32 mouse cellular contexts compared by ENCODE assay signal in the genomic region with DNA sequence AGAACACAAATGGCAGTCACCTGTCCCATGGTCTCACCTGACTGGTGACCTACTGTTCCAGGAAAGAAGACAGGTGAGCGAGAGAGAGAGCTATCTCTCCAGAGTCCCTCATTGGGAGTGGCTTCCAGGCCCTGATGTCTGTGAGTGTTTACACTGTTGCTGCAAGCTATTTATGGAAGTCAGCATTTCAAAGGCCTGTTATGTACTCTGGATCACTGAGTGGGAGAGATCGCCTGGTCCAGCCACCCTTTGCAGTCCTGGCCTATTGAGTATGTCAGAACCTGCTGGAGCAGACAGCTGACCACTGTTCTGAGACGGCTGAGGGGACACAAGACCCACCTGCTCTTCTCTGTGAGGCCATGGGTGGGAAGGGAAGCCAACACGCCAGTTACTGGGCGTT.
DNase-seq lines count a peak whose midpoint lies in the region; ATAC-seq and TF ChIP-seq lines count a peak whose summit lies in the region.
"Had no signal": no experiment of that assay in that cellular context is flagged by ENCODE, and none has a peak within 500 bp of the region (broad histone marks: within the 10 kb centered on the region; RNA-seq: fewer than 3 reads in every experiment).

No protein-coding gene starts in this region.

- H3K4me2 ChIP-seq in embryonic facial prominence, embryonic 14.5 days (ENCODE audit: low read depth, low read length), result no peak overlapping the region
- H3K4me2 ChIP-seq in heart, embryonic 11.5 days, result no peak overlapping the region
- no peak overlapping the region for H3K4me2 ChIP-seq in heart, embryonic 16.5 days (ENCODE audit: low read depth, low read length)
- H3K4me2 ChIP-seq in lung, postnatal 0 days (replicated peaks; ENCODE audit: low read depth, low read length), result no peak overlapping the region
- H3K4me2 ChIP-seq: embryonic facial prominence, embryonic 15.5 days; forebrain, embryonic 12.5 days; hindbrain, embryonic 15.5 days; limb, embryonic 12.5 days; midbrain, embryonic 12.5 days; neural tube, embryonic 13.5 days had no signal

- H3K9me3 ChIP-seq in embryonic facial prominence, embryonic 14.5 days (ENCODE audit: control insufficient read depth, low read length), result no peaks in the 10 kb centered on the region
- H3K9me3 ChIP-seq in embryonic facial prominence, embryonic 10.5 days, result no peaks in the 10 kb centered on the region
- H3K9me3 ChIP-seq in heart, embryonic 11.5 days (replicated peaks; ENCODE audit: control insufficient read depth, low read length), result no peaks in the 10 kb centered on the region
- H3K9me3 ChIP-seq in heart, embryonic 16.5 days (replicated peaks; ENCODE audit: control insufficient read depth, low read length), result no peaks in the 10 kb centered on the region
- no peaks in the 10 kb centered on the region for H3K9me3 ChIP-seq in lung, postnatal 0 days (ENCODE audit: low read length)
- H3K9me3 ChIP-seq: embryonic facial prominence, embryonic 15.5 days; forebrain, embryonic 12.5 days; hindbrain, embryonic 10.5 days; hindbrain, embryonic 15.5 days; limb, embryonic 12.5 days; megakaryocyte, embryonic 14.5 days; midbrain, embryonic 12.5 days; neural tube, embryonic 13.5 days had no signal

- 85% methylated on average over 5 of the region's 5 CpGs for WGBS in embryonic facial prominence, embryonic 14.5 days
- WGBS in embryonic facial prominence, embryonic 10.5 days, result 92% methylated on average over 5 of the region's 5 CpGs
- WGBS in heart, embryonic 11.5 days (ENCODE audit: insufficient replicate concordance), result 70% methylated on average over 5 of the region's 5 CpGs
- 57% methylated on average over 5 of the region's 5 CpGs for WGBS in heart, embryonic 16.5 days
- 68% methylated on average over 5 of the region's 5 CpGs for WGBS in lung, postnatal 0 days

- H3K27ac ChIP-seq in embryonic facial prominence, embryonic 14.5 days (replicated peaks; ENCODE audit: low read depth, low read length), result no peak overlapping the region
- no peak overlapping the region for H3K27ac ChIP-seq in embryonic facial prominence, embryonic 10.5 days (replicated peaks)
- 0 out of 2 replicates have a peak overlapping the region, but pooled peaks have one; percentile 4 for H3K27ac ChIP-seq in heart, embryonic 11.5 days (ENCODE audit: low read depth, low read length)
- peak overlapping the region; percentile 61 for H3K27ac ChIP-seq in heart, embryonic 16.5 days (ENCODE audit: low read length)
- no peak overlapping the region for H3K27ac ChIP-seq in lung, postnatal 0 days (ENCODE audit: low read length)
- H3K27ac ChIP-seq: embryonic facial prominence, embryonic 15.5 days; forebrain, embryonic 12.5 days; hindbrain, embryonic 15.5 days; left cerebral cortex, adult 2 months; limb, embryonic 12.5 days; midbrain, embryonic 12.5 days; neural tube, embryonic 13.5 days; stomach, postnatal 0 days had no signal

- H3K9ac ChIP-seq in embryonic facial prominence, embryonic 14.5 days (ENCODE audit: low read depth, low read length), result no peak overlapping the region
- H3K9ac ChIP-seq in heart, embryonic 11.5 days (ENCODE audit: low read depth, low read length), result no peak overlapping the region
- 0 out of 2 replicates have a peak overlapping the region, but pooled peaks have one; percentile 39 for H3K9ac ChIP-seq in heart, embryonic 16.5 days (ENCODE audit: low read length)
- H3K9ac ChIP-seq in lung, postnatal 0 days (replicated peaks; ENCODE audit: low read depth), result no peak overlapping the region
- H3K9ac ChIP-seq: embryonic facial prominence, embryonic 15.5 days; forebrain, embryonic 12.5 days; hindbrain, embryonic 15.5 days; limb, embryonic 12.5 days; liver, postnatal 0 days; midbrain, embryonic 12.5 days; neural tube, embryonic 13.5 days had no signal

- TF ChIP-seq EP300 in lung, postnatal 0 days (IDR thresholded peaks at IDR 0.05), result no peak

- H3K27me3 ChIP-seq in embryonic facial prominence, embryonic 14.5 days (replicated peaks; ENCODE audit: control insufficient read depth, insufficient read depth, low read length), result no peaks in the 10 kb centered on the region
- H3K27me3 ChIP-seq in embryonic facial prominence, embryonic 10.5 days (replicated peaks; ENCODE audit: low read depth, poor library complexity, severe bottlenecking), result no peaks in the 10 kb centered on the region
- no peaks in the 10 kb centered on the region for H3K27me3 ChIP-seq in heart, embryonic 11.5 days (ENCODE audit: control insufficient read depth, insufficient read depth, low read length)
- no peaks in the 10 kb centered on the region for H3K27me3 ChIP-seq in heart, embryonic 16.5 days (ENCODE audit: control insufficient read depth, insufficient read depth, low read length)
- no peaks in the 10 kb centered on the region for H3K27me3 ChIP-seq in lung, postnatal 0 days (replicated peaks; ENCODE audit: insufficient read depth, low read length)
- H3K27me3 ChIP-seq: CH12.LX; embryonic facial prominence, embryonic 15.5 days; forebrain, embryonic 12.5 days; hindbrain, embryonic 15.5 days; limb, embryonic 12.5 days; midbrain, embryonic 12.5 days; neural tube, embryonic 13.5 days had no signal

- ATAC-seq in embryonic facial prominence, embryonic 14.5 days (ENCODE audit: low read depth), result 0 out of 2 replicates have a peak, but pooled peaks have one; percentile 5
- ATAC-seq in heart, embryonic 11.5 days (replicated peaks; ENCODE audit: insufficient number of reproducible peaks, low FRiP score, low TSS enrichment), result no peak
- peak; percentile 54; the same call in 1 of the 2 replicates for ATAC-seq in heart, embryonic 16.5 days (replicated peaks; ENCODE audit: extremely low read depth, insufficient read depth, low FRiP score)
- ATAC-seq in lung, postnatal 0 days, result peak; percentile 27; the same call in 1 of the 2 replicates
- ATAC-seq: activated CD4-positive, CD25-positive, alpha-beta regulatory T cell, adult 4 months; inflammation-experienced regulatory T-cells, adult 6 months; liver, postnatal 0 days had no signal

- peaks cover 94% of the 10 kb centered on the region for H3K36me3 ChIP-seq in embryonic facial prominence, embryonic 14.5 days (ENCODE audit: control insufficient read depth, insufficient read depth, low read length)
- peaks cover 95% of the 10 kb centered on the region for H3K36me3 ChIP-seq in embryonic facial prominence, embryonic 10.5 days (replicated peaks)
- H3K36me3 ChIP-seq in heart, embryonic 11.5 days (ENCODE audit: control insufficient read depth, insufficient read depth, low read length), result peaks cover 34% of the 10 kb centered on the region
- H3K36me3 ChIP-seq in heart, embryonic 16.5 days (ENCODE audit: control insufficient read depth, insufficient read depth), result peaks cover 54% of the 10 kb centered on the region
- peaks cover 33% of the 10 kb centered on the region; the same call in 1 of the 2 replicates for H3K36me3 ChIP-seq in lung, postnatal 0 days (ENCODE audit: insufficient read depth, low read length)

- no peak for TF ChIP-seq CTCF in lung, postnatal 0 days (IDR thresholded peaks at IDR 0.05)

- no peaks in the 10 kb centered on the region for H3K4me1 ChIP-seq in embryonic facial prominence, embryonic 14.5 days (ENCODE audit: control insufficient read depth, insufficient read depth, low read length)
- H3K4me1 ChIP-seq in embryonic facial prominence, embryonic 10.5 days, result peaks cover 7% of the 10 kb centered on the region; the same call in 1 of the 2 replicates
- H3K4me1 ChIP-seq in heart, embryonic 11.5 days (ENCODE audit: control insufficient read depth, insufficient read depth, low read length), result peaks cover 4% of the 10 kb centered on the region; the same call in 1 of the 2 replicates
- peaks cover 16% of the 10 kb centered on the region for H3K4me1 ChIP-seq in heart, embryonic 16.5 days (ENCODE audit: control insufficient read depth, insufficient read depth, low read length)
- no peaks in the 10 kb centered on the region for H3K4me1 ChIP-seq in lung, postnatal 0 days (ENCODE audit: insufficient read depth, low read depth, low read length)
- H3K4me1 ChIP-seq: embryonic facial prominence, embryonic 15.5 days; forebrain, embryonic 12.5 days; hindbrain, embryonic 15.5 days; limb, embryonic 12.5 days; megakaryocyte, embryonic 14.5 days; midbrain, embryonic 12.5 days; neural tube, embryonic 13.5 days had no signal

- no peak for DNase-seq in embryonic facial prominence, embryonic 14.5 days (ENCODE audit: low spot score)
- no peak for DNase-seq in embryonic facial prominence, embryonic 10.5 days (ENCODE audit: low spot score)
- no peak for DNase-seq in heart, adult 18-20 months
- no peak for DNase-seq in heart, adult 11 months
- no peak for DNase-seq in lung, postnatal 0 days (ENCODE audit: low spot score)
- no peak for DNase-seq in lung, adult 18-20 months
- DNase-seq: adrenal gland, adult 2 months; adrenal gland, postnatal 36 days; cerebellum, adult 18-20 months; cerebellum, postnatal 10 days; gastrocnemius, postnatal 25 days; kidney, adult 11 months; kidney, postnatal 14 days; liver, postnatal 0 days; right cerebral cortex, postnatal 4 days; thymus, adult 18-20 months; thymus, postnatal 25 days had no signal

- H3K4me3 ChIP-seq in embryonic facial prominence, embryonic 14.5 days (ENCODE audit: low read depth, low read length), result no peak overlapping the region
- no peak overlapping the region for H3K4me3 ChIP-seq in embryonic facial prominence, embryonic 10.5 days
- H3K4me3 ChIP-seq in heart, embryonic 11.5 days (ENCODE audit: low read depth, low read length), result no peak overlapping the region
- no peak overlapping the region for H3K4me3 ChIP-seq in heart, embryonic 16.5 days (ENCODE audit: low read length)
- no peak overlapping the region for H3K4me3 ChIP-seq in lung, postnatal 0 days (ENCODE audit: low read depth, low read length)
- H3K4me3 ChIP-seq: embryonic facial prominence, embryonic 15.5 days; forebrain, embryonic 12.5 days; hindbrain, embryonic 10.5 days; hindbrain, embryonic 15.5 days; left cerebral cortex, adult 2 months; limb, embryonic 12.5 days; megakaryocyte, embryonic 14.5 days; midbrain, embryonic 12.5 days; neural tube, embryonic 13.5 days had no signal

Comparison
In these comparisons a context has a peak if more than half of its experiments do, and no peak if none do; other contexts are left out.
1. H3K27ac ChIP-seq: peak in heart, embryonic 11.5 days (single experiment) and heart, embryonic 16.5 days (single experiment); none in embryonic facial prominence, embryonic 14.5 days (single experiment), embryonic facial prominence, embryonic 10.5 days (single experiment) and lung, postnatal 0 days (single experiment).